Mouse (Mus musculus): ENCODE results near the gene Grap.

DNA sequence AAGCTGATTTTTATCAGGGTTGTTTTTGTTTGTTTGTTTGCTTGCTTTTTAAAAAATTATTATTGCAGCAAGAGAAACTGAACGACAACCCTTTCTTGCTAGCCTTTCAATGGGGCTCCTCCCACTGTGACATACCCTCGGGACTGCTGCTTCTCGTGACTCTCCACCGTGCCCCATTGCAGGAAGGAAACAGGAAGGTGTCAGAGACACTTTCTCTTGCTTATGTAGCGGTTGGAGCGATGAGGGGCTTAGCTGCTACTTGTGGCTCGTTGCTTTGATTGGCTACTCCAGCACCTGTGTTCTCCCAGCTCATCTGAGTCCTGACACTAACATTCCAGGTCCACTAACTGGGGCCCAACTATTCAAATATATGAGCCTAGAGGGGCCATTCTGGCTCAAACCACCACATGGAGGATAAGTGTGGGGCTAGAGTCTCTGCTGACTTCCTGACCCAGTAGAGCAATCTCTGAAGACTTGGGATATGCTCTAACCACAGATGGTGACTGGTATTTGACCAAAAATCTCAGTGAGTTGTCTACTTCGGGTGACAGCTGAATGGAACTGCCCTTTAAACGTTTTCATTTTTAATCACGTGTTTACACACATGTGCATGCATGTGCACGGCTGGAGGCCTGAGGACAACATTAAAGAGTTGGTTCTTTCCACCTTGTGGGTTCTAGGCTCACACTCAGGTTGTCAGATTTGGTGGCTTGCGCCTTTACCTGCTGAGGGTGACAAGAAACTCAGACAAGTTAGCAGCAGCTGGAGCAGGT is 14.1 kb upstream of the Grap start:
- TF ChIP-seq CTCF (IDR thresholded peaks at IDR 0.05; ENCODE audit: control insufficient read depth, insufficient read depth, insufficient read length) (no peak), USF1 (IDR thresholded peaks at IDR 0.05; ENCODE audit: low read depth) (no peak), MAX (IDR thresholded peaks at IDR 0.05) (no peak), CEBPB (IDR thresholded peaks at IDR 0.05; ENCODE audit: low read depth) (no peak), FOSL1 (IDR thresholded peaks at IDR 0.05; ENCODE audit: insufficient read depth, low read length, poor library complexity, severe bottlenecking) (no peak), MYOD1 (IDR thresholded peaks at IDR 0.05; ENCODE audit: control insufficient read depth, insufficient read length, low read depth) (no peak)
